Mouse (Mus musculus) kidney, embryonic 15.5 days (tissue): ENCODE measurements around the gene Mfsd10. TPM values are rescaled to one million over a fixed set of nuclear protein-coding genes. Genes with fewer than 3 reads are reported as not detected.

Experiments
- ATAC-seq: fragments of 200-750 bp; cut with Nextera tagmentation; replicated peaks from 2 replicates; pipeline ENCODE4 v1.8.0; 2017; ENCODE audit warnings: moderate TSS enrichment; ENCODE audit not compliant: low FRiP score
- H3K27ac ChIP-seq: fragments of 300-500 bp; sonication (generic); 2 replicates; pipeline ENCODE4 v1.5.1; 2015; ENCODE audit warnings: mild to moderate bottlenecking, inconsistent platforms
- H3K27me3 ChIP-seq: fragments of 300-500 bp; sonication (generic); 2 replicates; pipeline ENCODE4 v1.6.1; 2015; ENCODE audit warnings: inconsistent platforms
- H3K36me3 ChIP-seq: fragments of 300-500 bp; sonication (generic); 2 replicates; pipeline ENCODE4 v1.6.1; 2015; ENCODE audit warnings: inconsistent platforms
- H3K4me1 ChIP-seq: fragments of 300-500 bp; sonication (generic); 2 replicates; pipeline ENCODE4 v1.6.1; 2015; ENCODE audit warnings: inconsistent platforms
- H3K4me2 ChIP-seq: fragments of 300-500 bp; sonication (generic); 2 replicates; pipeline ENCODE4 v1.6.1; 2015; ENCODE audit warnings: moderate library complexity, mild to moderate bottlenecking, inconsistent platforms
- H3K4me3 ChIP-seq: fragments of 300-500 bp; sonication (generic); replicated peaks from 2 replicates; pipeline ENCODE4 v1.5.1; 2015; ENCODE audit warnings: mild to moderate bottlenecking, inconsistent platforms
- H3K9ac ChIP-seq: fragments of 300-500 bp; sonication (generic); 2 replicates; pipeline ENCODE4 v1.6.1; 2015; ENCODE audit warnings: mild to moderate bottlenecking, inconsistent platforms
- H3K9me3 ChIP-seq: fragments of 300-500 bp; sonication (generic); replicated peaks from 2 replicates; pipeline ENCODE4 v1.6.1; 2016; ENCODE audit warnings: inconsistent platforms
- WGBS: fragments of 180-500 bp; shearing (Covaris S2); methylation state at CpG from one replicate; pipeline ENCODE4 v1.1.7; 2015; ENCODE audit warnings: mixed read lengths; 5-methylcytosine and 5-hydroxymethylcytosine counted together
- polyA plus RNA-seq: library from polyadenylated mRNA; unstranded; fragments of >200 nt; fragmentation: Nextera tagmentation; extraction: Ambion mirVana; gene quantifications from 2 replicates; pipeline ENCODE4 v1.2.1, GENCODE M21; 2015

Mfsd10 gene
- polyA plus RNA-seq, 1 experiment from 2014 or later, result 132 TPM

DNA sequence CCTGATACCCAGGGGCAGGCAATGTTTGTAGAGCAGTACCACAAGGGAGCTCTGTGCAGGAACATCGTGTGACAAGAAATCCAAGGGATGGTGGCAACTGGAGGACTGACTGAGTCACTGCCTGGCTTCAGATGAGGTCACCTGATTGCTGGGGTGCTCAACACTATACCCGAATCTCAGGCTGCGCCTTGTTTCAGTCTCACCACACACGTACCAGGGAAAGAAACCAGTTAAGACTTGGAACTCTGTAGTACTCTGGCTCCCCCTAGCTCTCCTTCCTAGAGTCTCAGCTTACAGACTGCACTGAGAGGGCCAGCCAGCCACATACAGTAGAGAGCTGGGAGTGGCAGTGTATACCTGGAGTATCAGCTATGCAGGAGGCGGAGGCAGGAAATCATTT is 5.9 kb upstream of the Mfsd10 start:
- no peaks in the 10 kb centered on the region for H3K9me3 ChIP-seq
- no peaks in the 10 kb centered on the region for H3K27me3 ChIP-seq
- H3K27ac ChIP-seq, result no peak overlapping the region
- H3K4me1 ChIP-seq, result no peaks in the 10 kb centered on the region
- H3K9ac ChIP-seq, result no peak overlapping the region
- WGBS, result 78% methylated on average over 5 of the region's 5 CpGs
- no peak overlapping the region for H3K4me3 ChIP-seq
- peaks cover 93% of the 10 kb centered on the region for H3K36me3 ChIP-seq
- peak; percentile 54; the same call in 1 of the 2 replicates for ATAC-seq
- H3K4me2 ChIP-seq, result no peak overlapping the region

DNA sequence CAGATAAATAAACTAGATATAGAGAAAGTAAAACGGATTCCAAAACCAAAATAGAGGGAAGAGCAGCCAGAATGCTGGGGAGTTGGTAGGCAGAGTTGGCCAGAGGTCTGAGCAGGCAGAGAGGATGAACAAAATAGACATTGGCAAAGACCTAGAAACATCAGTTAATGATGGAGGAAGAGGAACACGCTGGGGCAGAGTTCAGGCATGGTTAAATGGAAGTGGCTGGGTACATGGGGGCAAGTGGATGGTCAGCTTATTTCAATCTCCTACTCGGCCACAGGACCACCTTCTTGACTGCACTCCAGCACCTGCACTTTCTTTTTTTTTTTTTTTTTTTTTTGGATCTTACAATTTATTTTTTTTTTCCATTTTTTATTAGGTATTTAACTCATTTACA is 5.0 kb upstream of the Mfsd10 start:
- Histone ChIP-seq H3K36me3 (peaks cover 87% of the 10 kb centered on the region), H3K9me3 (no peaks in the 10 kb centered on the region), H3K4me2 (no peak overlapping the region), H3K4me3 (no peak overlapping the region), H3K4me1 (peaks cover 9% of the 10 kb centered on the region), H3K9ac (no peak overlapping the region), H3K27me3 (no peaks in the 10 kb centered on the region), H3K27ac (no peak overlapping the region)
- WGBS, result 94% methylated on average over 3 of the region's 3 CpGs
- no peak for ATAC-seq

DNA sequence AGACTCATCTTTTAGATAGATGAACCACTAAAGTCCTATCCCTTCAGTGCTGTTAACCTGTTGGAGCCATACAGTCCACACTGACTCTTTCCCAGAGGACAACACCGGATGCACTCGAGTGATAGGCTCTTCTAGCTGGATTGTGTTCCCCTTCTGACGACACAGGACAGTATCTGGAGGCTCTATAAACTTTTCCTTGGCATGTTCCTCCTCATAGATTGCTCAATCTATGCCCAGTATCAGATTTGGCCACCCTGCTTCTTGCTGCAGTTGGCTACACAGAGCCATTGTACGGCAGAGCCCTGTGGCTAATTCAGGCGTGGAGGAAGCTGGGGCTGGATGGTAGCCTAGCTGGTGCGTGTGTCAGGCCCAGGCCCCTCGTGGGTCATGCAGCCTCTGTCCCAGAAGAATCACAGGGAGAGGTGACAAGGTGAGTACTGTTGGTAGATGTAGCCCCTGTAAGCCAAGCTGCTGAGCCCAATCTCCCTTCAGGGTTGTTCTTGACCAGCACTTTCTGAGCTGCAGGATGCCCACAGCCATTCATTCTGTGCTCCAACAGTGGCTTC is 662 bp upstream of the Mfsd10 start:
- peak overlapping the region; percentile 52; the same call in 1 of the 2 replicates for H3K4me3 ChIP-seq
- H3K9ac ChIP-seq, result peak overlapping the region; percentile 70; the same call in 1 of the 2 replicates

DNA sequence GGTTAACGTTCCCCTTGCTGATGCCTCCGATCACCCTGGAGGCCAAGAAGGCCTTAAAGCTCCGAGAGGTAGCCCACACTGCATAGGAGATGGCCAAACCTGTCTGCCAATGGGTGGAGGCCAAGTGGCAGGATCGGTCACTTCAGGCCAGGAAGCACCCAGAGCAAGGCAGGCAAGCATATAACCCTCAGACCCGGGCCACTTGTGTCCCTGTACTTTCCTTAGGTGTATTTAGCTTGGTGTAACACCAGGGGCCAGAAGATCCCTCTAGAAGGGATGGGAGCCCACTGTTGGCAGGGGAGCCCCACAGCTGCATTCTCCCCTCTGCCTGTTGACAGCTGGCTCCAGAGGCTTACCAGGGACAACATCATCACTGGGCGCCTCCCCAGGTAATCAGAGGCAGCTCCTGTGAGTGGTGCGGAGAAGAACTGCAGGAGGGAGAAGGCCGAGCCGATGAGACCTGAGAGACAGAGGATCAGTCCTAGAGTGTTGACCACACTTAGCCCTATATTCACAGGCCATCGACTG is 1.3 kb downstream of the Mfsd10 start:
- Histone ChIP-seq H3K4me1 (peaks cover 28% of the 10 kb centered on the region), H3K9me3 (no peaks in the 10 kb centered on the region), H3K4me3 (peak overlapping the region; percentile 52), H3K4me2 (peak overlapping the region; percentile 94), H3K36me3 (peaks cover 81% of the 10 kb centered on the region), H3K27me3 (no peaks in the 10 kb centered on the region), H3K27ac (peak overlapping the region; percentile 92), H3K9ac (peak overlapping the region; percentile 70)
- no peak for ATAC-seq
- WGBS, result 57% methylated on average over 10 of the region's 10 CpGs

More for the DNA sequence above, 662 bp upstream of the Mfsd10 start:
- peaks cover 75% of the 10 kb centered on the region for H3K36me3 ChIP-seq
- WGBS, result 80% methylated on average over 7 of the region's 7 CpGs
- H3K4me2 ChIP-seq, result peak overlapping the region; percentile 94
- no peak for ATAC-seq
- H3K4me1 ChIP-seq, result peaks cover 28% of the 10 kb centered on the region
- no peaks in the 10 kb centered on the region for H3K27me3 ChIP-seq
- H3K9me3 ChIP-seq, result no peaks in the 10 kb centered on the region
- H3K27ac ChIP-seq, result peak overlapping the region; percentile 92; the same call in 1 of the 2 replicates

DNA sequence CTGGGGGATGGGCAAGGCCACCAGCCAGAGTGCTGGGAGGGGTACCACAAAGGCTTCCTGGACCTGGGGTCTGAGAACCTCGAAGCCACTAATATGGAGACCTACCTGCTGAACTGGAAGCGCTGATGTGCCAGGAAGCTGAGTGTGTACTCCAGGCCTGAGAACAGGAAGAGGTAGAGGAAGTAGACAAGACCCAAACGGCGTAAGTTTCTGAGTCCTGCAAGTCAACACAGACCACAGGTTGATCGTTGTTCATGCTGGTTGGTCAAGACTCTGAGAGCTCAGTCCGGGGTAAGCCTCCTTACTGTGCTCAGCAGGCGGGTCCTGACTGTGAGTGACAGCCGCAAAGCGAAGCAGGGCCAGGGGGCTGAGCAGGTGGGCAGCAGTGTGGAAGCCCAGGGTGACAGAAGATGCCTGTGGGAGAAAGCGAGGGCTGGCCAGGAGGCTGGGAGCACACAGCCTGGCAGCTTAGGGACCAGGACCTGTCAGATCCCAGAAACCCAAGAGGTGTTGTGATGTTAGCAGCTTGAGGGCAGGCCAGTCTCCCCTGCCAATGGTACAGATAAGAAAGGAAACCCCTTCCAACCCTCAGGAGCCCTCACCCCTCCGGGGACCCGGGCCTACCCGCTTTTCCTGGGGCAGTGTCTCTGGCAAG is 2.1 kb downstream of the Mfsd10 start:
- Histone ChIP-seq H3K4me2 (no peak overlapping the region), H3K27me3 (no peaks in the 10 kb centered on the region), H3K9ac (no peak overlapping the region), H3K36me3 (peaks cover 81% of the 10 kb centered on the region), H3K27ac (no peak overlapping the region), H3K4me1 (peaks cover 28% of the 10 kb centered on the region), H3K9me3 (no peaks in the 10 kb centered on the region), H3K4me3 (no peak overlapping the region)
- no peak for ATAC-seq
- WGBS, result 89% methylated on average over 13 of the region's 13 CpGs

DNA sequence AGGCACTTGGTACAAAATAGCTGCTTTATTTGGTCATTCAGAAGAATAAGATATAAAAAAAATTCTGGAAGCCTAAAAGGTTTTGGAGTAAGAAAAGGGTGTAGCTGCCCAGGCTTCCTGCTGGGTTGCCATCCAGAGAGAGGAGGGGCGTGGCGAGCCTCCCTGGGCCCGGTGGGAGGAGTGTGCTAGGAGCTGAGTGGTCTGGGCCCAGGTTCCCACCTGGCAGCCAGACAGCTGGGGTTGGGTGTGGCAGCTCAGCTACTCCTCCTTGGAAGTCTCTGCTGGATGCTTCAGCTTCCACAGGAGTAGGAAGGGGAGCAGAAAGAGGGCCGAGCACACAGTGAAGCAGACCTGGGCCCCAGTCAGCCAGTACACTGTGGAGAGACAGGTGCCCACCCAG is 3.4 kb downstream of the Mfsd10 start:
- no peak for ATAC-seq
- Histone ChIP-seq H3K36me3 (peaks cover 81% of the 10 kb centered on the region), H3K4me2 (no peak overlapping the region), H3K9me3 (no peaks in the 10 kb centered on the region), H3K4me1 (peaks cover 28% of the 10 kb centered on the region), H3K27me3 (no peaks in the 10 kb centered on the region), H3K27ac (no peak overlapping the region), H3K4me3 (no peak overlapping the region), H3K9ac (no peak overlapping the region)
- 73% methylated on average over 4 of the region's 4 CpGs for WGBS

DNA sequence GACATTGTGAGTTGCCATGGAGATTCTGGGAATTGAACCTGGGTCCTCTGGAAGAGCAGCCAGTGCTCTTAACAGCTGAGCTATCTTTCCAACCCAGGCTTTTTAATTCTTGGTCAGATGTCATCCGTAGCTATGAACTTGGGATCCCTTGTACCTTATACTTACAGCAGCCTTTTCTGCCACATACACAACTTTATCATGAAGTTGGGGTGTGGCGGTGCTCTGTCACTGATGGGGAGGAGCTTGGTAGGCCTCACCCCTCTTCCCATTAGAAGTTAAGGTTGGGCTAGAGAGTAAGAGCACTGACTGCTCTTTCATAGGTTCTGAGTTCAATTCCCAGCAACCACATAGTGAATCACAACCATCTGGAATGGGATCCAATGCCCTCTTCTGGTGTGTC is 4.0 kb downstream of the Mfsd10 start:
- no peak overlapping the region for H3K9ac ChIP-seq
- H3K27me3 ChIP-seq, result no peaks in the 10 kb centered on the region
- no peak overlapping the region for H3K4me3 ChIP-seq
- H3K36me3 ChIP-seq, result peaks cover 81% of the 10 kb centered on the region
- no peaks in the 10 kb centered on the region for H3K9me3 ChIP-seq
- peaks cover 28% of the 10 kb centered on the region for H3K4me1 ChIP-seq
- no peak for ATAC-seq
- H3K27ac ChIP-seq, result no peak overlapping the region
- WGBS, result 96% methylated on average over 2 of the region's 2 CpGs
- H3K4me2 ChIP-seq, result no peak overlapping the region

DNA sequence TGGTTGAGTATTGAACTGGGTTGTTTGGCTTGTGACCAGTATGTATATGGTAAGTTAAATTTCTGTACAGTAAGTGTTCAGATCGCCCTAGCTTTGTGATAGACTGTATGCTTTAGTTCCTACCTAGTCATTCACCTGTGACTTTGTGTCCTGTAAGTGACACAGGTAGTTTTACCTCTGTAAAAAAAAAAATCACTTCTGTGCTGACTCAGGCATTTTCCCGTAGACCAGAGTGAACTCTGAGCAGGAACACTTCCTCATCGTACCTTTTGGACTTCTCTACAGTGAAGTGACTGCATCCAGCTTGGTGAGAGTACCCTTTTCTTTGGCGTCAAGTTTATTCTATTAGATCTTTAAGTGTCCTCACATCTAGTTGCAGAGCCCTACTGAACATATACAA is 27.0 kb downstream of the Mfsd10 start:
- Histone ChIP-seq H3K9me3 (no peaks in the 10 kb centered on the region), H3K4me1 (no peaks in the 10 kb centered on the region), H3K27ac (no peak overlapping the region), H3K4me2 (no peak overlapping the region), H3K4me3 (no peak overlapping the region), H3K9ac (no peak overlapping the region), H3K27me3 (no peaks in the 10 kb centered on the region), H3K36me3 (peaks cover 92% of the 10 kb centered on the region)
- 90% methylated on average over 4 of the region's 4 CpGs for WGBS
- no peak for ATAC-seq

DNA sequence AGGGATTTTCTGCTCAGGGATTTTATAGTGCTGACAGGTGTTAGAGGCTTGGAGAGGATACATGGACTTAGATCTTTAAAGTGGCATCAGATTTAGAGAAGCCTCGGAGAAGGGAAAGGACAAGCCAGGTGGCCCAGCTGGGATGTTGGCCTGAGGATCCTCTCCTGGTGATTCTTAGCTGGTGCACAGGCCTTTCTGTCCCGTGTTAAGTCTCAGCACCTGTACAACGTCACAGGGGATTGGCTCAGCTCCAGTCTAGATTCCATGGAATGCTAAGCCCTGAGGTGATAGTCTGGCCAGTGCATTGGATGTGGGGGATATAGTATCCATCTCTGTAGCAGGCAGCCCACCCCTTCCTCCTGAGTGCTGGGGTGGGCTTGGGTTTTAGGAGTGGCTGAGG is 28.8 kb downstream of the Mfsd10 start:
- H3K9ac ChIP-seq, result no peak overlapping the region
- H3K27me3 ChIP-seq, result no peaks in the 10 kb centered on the region
- H3K4me3 ChIP-seq, result no peak overlapping the region
- H3K4me2 ChIP-seq, result no peak overlapping the region
- H3K27ac ChIP-seq, result no peak overlapping the region
- WGBS, result 81% methylated on average over 3 of the region's 3 CpGs
- peaks cover 84% of the 10 kb centered on the region for H3K36me3 ChIP-seq
- no peaks in the 10 kb centered on the region for H3K4me1 ChIP-seq
- ATAC-seq, result no peak
- H3K9me3 ChIP-seq, result no peaks in the 10 kb centered on the region

DNA sequence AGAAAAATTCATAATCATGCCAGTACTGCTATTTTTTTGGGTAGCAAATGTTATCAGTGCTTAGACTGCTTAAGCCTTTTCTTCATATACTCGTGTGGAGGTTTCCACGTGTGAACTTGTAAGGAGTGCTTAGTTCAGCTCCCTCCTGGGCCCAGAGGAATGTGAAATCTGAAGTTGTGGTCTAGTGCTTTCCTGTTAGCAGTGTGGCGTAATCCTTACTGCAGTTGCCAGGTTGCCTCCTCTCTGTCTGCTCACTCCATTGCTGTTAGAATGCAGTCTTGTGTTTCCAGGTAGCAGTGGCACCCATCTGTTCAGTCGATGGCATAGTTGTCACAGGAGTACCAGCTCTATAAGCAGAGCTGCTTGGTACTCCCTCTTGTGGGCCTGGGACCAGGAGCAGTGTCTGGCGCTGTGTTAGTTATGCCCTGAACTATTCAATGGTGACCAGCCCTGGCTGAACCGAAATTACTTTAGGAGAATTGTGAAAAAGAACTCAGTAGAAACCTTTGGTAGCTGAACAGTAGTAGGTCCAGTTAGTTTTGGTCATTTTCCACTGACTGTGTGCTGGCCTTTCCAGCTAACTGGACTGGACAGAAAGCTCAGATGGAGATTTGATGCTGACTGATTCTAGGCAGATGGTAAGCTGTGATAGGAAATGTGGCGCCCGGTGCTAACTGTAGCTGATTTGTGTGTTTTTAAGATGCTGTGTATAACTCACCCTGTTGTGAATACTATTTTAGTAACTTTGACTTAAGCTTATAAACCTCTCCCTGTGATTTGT is 29.7 kb downstream of the Mfsd10 start:
- Histone ChIP-seq H3K4me3 (no peak overlapping the region), H3K9ac (no peak overlapping the region), H3K9me3 (no peaks in the 10 kb centered on the region), H3K4me1 (no peaks in the 10 kb centered on the region), H3K27ac (no peak overlapping the region), H3K27me3 (no peaks in the 10 kb centered on the region), H3K36me3 (peaks cover 85% of the 10 kb centered on the region), H3K4me2 (no peak overlapping the region)
- no peak for ATAC-seq
- 86% methylated on average over 8 of the region's 8 CpGs for WGBS

DNA sequence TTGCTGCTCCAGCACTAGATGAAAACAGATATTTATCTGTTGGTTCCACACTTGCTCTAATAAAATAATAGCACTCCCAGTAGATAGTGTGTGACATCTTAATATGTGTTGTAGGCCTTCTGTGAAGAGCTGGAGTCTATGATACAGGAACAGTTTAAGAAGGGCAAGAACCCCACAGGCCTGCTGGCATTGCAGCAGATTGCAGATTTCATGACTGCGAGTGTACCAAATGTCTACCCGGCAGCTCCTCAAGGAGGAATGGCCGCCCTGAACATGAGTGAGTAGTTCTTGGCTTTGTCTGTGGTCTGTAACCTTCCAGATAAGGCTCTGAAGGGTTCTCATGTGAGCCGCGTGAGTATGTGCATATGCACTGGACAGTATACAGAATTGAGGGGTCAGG is 32.4 kb downstream of the Mfsd10 start:
- Histone ChIP-seq H3K4me1 (no peaks in the 10 kb centered on the region), H3K9me3 (no peaks in the 10 kb centered on the region), H3K27me3 (no peaks in the 10 kb centered on the region), H3K4me3 (no peak overlapping the region), H3K9ac (no peak overlapping the region), H3K36me3 (peaks cover 81% of the 10 kb centered on the region), H3K27ac (no peak overlapping the region), H3K4me2 (no peak overlapping the region)
- ATAC-seq, result no peak
- WGBS, result 93% methylated on average over 5 of the region's 5 CpGs

DNA sequence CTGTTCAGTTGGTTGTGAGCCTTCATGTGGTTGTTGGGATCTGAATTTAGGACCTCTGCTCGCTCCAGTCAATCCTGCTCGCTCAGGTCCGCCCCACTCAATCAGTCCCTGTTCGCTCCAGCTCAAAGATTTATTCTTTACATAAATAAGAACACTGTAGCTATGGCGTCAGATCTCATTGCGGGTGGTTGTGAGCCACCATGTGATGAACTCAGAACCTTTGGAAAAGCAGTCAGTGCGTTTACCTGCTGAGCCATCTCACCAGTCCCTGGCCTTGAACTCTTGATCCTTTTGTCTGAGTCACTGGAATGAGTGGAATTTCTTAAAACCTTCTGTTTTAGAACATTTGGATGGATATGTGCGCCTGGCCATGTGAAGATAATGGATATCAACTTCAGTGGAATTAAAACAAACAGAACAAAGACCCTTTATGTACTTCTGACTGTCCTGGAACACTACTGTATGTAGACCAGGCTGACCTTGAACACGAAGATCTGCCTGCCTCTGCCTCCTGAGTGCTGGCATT is 43.7 kb downstream of the Mfsd10 start:
- H3K27ac ChIP-seq, result no peak overlapping the region
- no peak for ATAC-seq
- H3K9me3 ChIP-seq, result no peaks in the 10 kb centered on the region
- H3K27me3 ChIP-seq, result no peaks in the 10 kb centered on the region
- H3K4me2 ChIP-seq, result no peak overlapping the region
- no peak overlapping the region for H3K9ac ChIP-seq
- H3K36me3 ChIP-seq, result peaks cover 23% of the 10 kb centered on the region
- 0 out of 2 replicates have a peak, but pooled peaks cover 6% of the 10 kb centered on the region for H3K4me1 ChIP-seq
- H3K4me3 ChIP-seq, result no peak overlapping the region
- WGBS, result 92% methylated on average over 9 of the region's 9 CpGs
